Mouse (Mus musculus): ENCODE measurements around the gene Phactr2.

GRCm38 (mm10) chr10:13346609-13347290, 127.5 kb downstream of the Phactr2 start:
- no peak for TF ChIP-seq POLR2A (IDR thresholded peaks at IDR 0.05; ENCODE audit: borderline replicate concordance, extremely low read depth, insufficient read depth, insufficient read length, poor library complexity, severe bottlenecking)
- no peak for TF ChIP-seq CTCF (IDR thresholded peaks at IDR 0.05; ENCODE audit: borderline replicate concordance, extremely low read depth, insufficient read depth, insufficient read length)
